22 mouse cellular contexts compared by ENCODE assay signal in genomic region chr7:123463569-123463968, GRCm38 (mm10). TPM values are rescaled to one million over a fixed set of nuclear protein-coding genes. Genes with fewer than 3 reads are reported as not detected.
A peak's percentile ranks its signal among the peaks of the same experiment; 100 is the strongest.
DNase-seq lines count a peak whose midpoint lies in the region; ATAC-seq and TF ChIP-seq lines count a peak whose summit lies in the region.
"Had no signal": no experiment of that assay in that cellular context is flagged by ENCODE, and none has a peak within 500 bp of the region (broad histone marks: within the 10 kb centered on the region; RNA-seq: fewer than 3 reads in every experiment).

No protein-coding gene starts in this region.

- H3K79me2 ChIP-seq in heart, adult 2 months (replicated peaks; ENCODE audit: control insufficient read depth, insufficient read depth, low read length): no peaks in the 10 kb centered on the region

- no peak overlapping the region for H3K4me2 ChIP-seq in forebrain, embryonic 14.5 days (ENCODE audit: low read length)
- H3K4me2 ChIP-seq in heart, embryonic 12.5 days: 0 out of 2 replicates have a peak overlapping the region, but pooled peaks have one; percentile 10
- peak overlapping the region; percentile 64 for H3K4me2 ChIP-seq in liver, postnatal 0 days (ENCODE audit: low read depth, low read length)
- H3K4me2 ChIP-seq in lung, postnatal 0 days (replicated peaks; ENCODE audit: low read depth, low read length): no peak overlapping the region
- H3K4me2 ChIP-seq: embryonic facial prominence, embryonic 15.5 days; hindbrain, embryonic 15.5 days had no signal

- no peak for ATAC-seq in forebrain, embryonic 14.5 days
- ATAC-seq in heart, embryonic 12.5 days (ENCODE audit: insufficient number of reproducible peaks, low FRiP score): no peak
- ATAC-seq in liver, postnatal 0 days: no peak
- ATAC-seq in lung, postnatal 0 days: no peak
- ATAC-seq: forebrain, embryonic 16.5 days had no signal

- H3K4me1 ChIP-seq in forebrain, embryonic 10.5 days: 0 out of 2 replicates have a peak, but pooled peaks cover 5% of the 10 kb centered on the region
- H3K4me1 ChIP-seq in forebrain, embryonic 14.5 days (ENCODE audit: control insufficient read depth, insufficient read depth, low read length): no peaks in the 10 kb centered on the region
- H3K4me1 ChIP-seq in heart, embryonic 12.5 days (replicated peaks): peaks cover 24% of the 10 kb centered on the region
- peaks cover 1% of the 10 kb centered on the region; the same call in 1 of the 2 replicates for H3K4me1 ChIP-seq in heart, adult 2 months (ENCODE audit: control insufficient read depth, insufficient read depth, low read length)
- H3K4me1 ChIP-seq in liver, postnatal 0 days (ENCODE audit: insufficient read depth): peaks cover 23% of the 10 kb centered on the region
- no peaks in the 10 kb centered on the region for H3K4me1 ChIP-seq in lung, postnatal 0 days (ENCODE audit: insufficient read depth, low read depth, low read length)
- H3K4me1 ChIP-seq: embryonic facial prominence, embryonic 15.5 days; hindbrain, embryonic 15.5 days had no signal

- no peak overlapping the region for H3K4me3 ChIP-seq in forebrain, embryonic 10.5 days
- no peak overlapping the region for H3K4me3 ChIP-seq in forebrain, embryonic 14.5 days (ENCODE audit: low read depth, low read length)
- H3K4me3 ChIP-seq in heart, embryonic 12.5 days: 0 out of 2 replicates have a peak overlapping the region, but pooled peaks have one; percentile 4
- no peak overlapping the region for H3K4me3 ChIP-seq in heart, adult 2 months
- H3K4me3 ChIP-seq in liver, postnatal 0 days (ENCODE audit: low read depth, low read length): peak overlapping the region; percentile 43; the same call in 1 of the 2 replicates
- H3K4me3 ChIP-seq in lung, postnatal 0 days (ENCODE audit: low read depth, low read length): no peak overlapping the region
- H3K4me3 ChIP-seq: embryonic facial prominence, embryonic 15.5 days; erythroblast, embryonic 14.5 days; hindbrain, embryonic 15.5 days had no signal

- no peaks in the 10 kb centered on the region for H3K36me3 ChIP-seq in forebrain, embryonic 10.5 days (replicated peaks)
- no peaks in the 10 kb centered on the region for H3K36me3 ChIP-seq in forebrain, embryonic 14.5 days (ENCODE audit: control insufficient read depth, insufficient read depth, low read length)
- no peaks in the 10 kb centered on the region for H3K36me3 ChIP-seq in heart, embryonic 12.5 days
- H3K36me3 ChIP-seq in heart, adult 2 months (ENCODE audit: control insufficient read depth, insufficient read depth, low read length): no peaks in the 10 kb centered on the region
- peaks cover 2% of the 10 kb centered on the region; the same call in 1 of the 2 replicates for H3K36me3 ChIP-seq in liver, postnatal 0 days (replicated peaks; ENCODE audit: insufficient read depth, low read length)
- no peaks in the 10 kb centered on the region for H3K36me3 ChIP-seq in lung, postnatal 0 days (ENCODE audit: insufficient read depth, low read length)
- H3K36me3 ChIP-seq: embryonic facial prominence, embryonic 15.5 days; hindbrain, embryonic 15.5 days had no signal

- H3K9ac ChIP-seq in forebrain, embryonic 14.5 days (ENCODE audit: low read length): no peak overlapping the region
- no peak overlapping the region for H3K9ac ChIP-seq in heart, embryonic 12.5 days
- H3K9ac ChIP-seq in heart, adult 2 months (ENCODE audit: low read depth, low read length): no peak overlapping the region
- no peak overlapping the region; the same call in 1 of the 2 replicates for H3K9ac ChIP-seq in liver, postnatal 0 days (replicated peaks)
- no peak overlapping the region for H3K9ac ChIP-seq in lung, postnatal 0 days (replicated peaks; ENCODE audit: low read depth)
- H3K9ac ChIP-seq: embryonic facial prominence, embryonic 15.5 days; hindbrain, embryonic 15.5 days had no signal

- intact Hi-C loops in heart, adult 2 months (cut with DNase I): no loop called here

- no peak overlapping the region for H3K27ac ChIP-seq in forebrain, embryonic 10.5 days
- no peak overlapping the region for H3K27ac ChIP-seq in forebrain, embryonic 14.5 days (ENCODE audit: low read depth, low read length)
- no peak overlapping the region for H3K27ac ChIP-seq in heart, embryonic 12.5 days (ENCODE audit: poor library complexity, severe bottlenecking)
- no peak overlapping the region for H3K27ac ChIP-seq in heart, adult 2 months
- H3K27ac ChIP-seq in liver, postnatal 0 days (ENCODE audit: low read depth): peak overlapping the region; percentile 31; the same call in 1 of the 2 replicates
- no peak overlapping the region for H3K27ac ChIP-seq in lung, postnatal 0 days (ENCODE audit: low read length)
- H3K27ac ChIP-seq: embryonic facial prominence, embryonic 15.5 days; hindbrain, embryonic 15.5 days had no signal

- WGBS in forebrain, embryonic 10.5 days: 87% methylated on average over 4 of the region's 4 CpGs
- 84% methylated on average over 4 of the region's 4 CpGs for WGBS in forebrain, embryonic 14.5 days
- 74% methylated on average over 4 of the region's 4 CpGs for WGBS in heart, embryonic 12.5 days
- 75% methylated on average over 4 of the region's 4 CpGs for WGBS in heart, adult 2 months
- WGBS in liver, postnatal 0 days (ENCODE audit: insufficient replicate concordance): 64% methylated on average over 4 of the region's 4 CpGs
- 74% methylated on average over 4 of the region's 4 CpGs for WGBS in lung, postnatal 0 days

- TF ChIP-seq CTCF in heart, adult 2 months (IDR thresholded peaks at IDR 0.05): no peak
- TF ChIP-seq CTCF in liver, postnatal 0 days (IDR thresholded peaks at IDR 0.05; ENCODE audit: low read depth): no peak
- no peak for TF ChIP-seq CTCF in lung, postnatal 0 days (IDR thresholded peaks at IDR 0.05)

- TF ChIP-seq EP300 in heart, adult 2 months (IDR thresholded peaks at IDR 0.05; ENCODE audit: insufficient read depth, low read depth, low read length): no peak
- no peak for TF ChIP-seq EP300 in liver, postnatal 0 days (IDR thresholded peaks at IDR 0.05; ENCODE audit: low read depth)
- no peak for TF ChIP-seq EP300 in lung, postnatal 0 days (IDR thresholded peaks at IDR 0.05)

- H3K27me3 ChIP-seq in forebrain, embryonic 10.5 days (ENCODE audit: poor library complexity, severe bottlenecking): no peaks in the 10 kb centered on the region
- no peaks in the 10 kb centered on the region for H3K27me3 ChIP-seq in forebrain, embryonic 14.5 days (replicated peaks; ENCODE audit: control insufficient read depth, insufficient read depth, low read length)
- H3K27me3 ChIP-seq in heart, embryonic 12.5 days (replicated peaks): no peaks in the 10 kb centered on the region
- H3K27me3 ChIP-seq in heart, adult 2 months (ENCODE audit: control insufficient read depth, insufficient read depth, low read length): no peaks in the 10 kb centered on the region
- no peaks in the 10 kb centered on the region for H3K27me3 ChIP-seq in liver, postnatal 0 days (ENCODE audit: insufficient read depth, low read length)
- no peaks in the 10 kb centered on the region for H3K27me3 ChIP-seq in lung, postnatal 0 days (replicated peaks; ENCODE audit: insufficient read depth, low read length)
- H3K27me3 ChIP-seq: embryonic facial prominence, embryonic 15.5 days; hindbrain, embryonic 15.5 days had no signal

- no peaks in the 10 kb centered on the region for H3K9me3 ChIP-seq in forebrain, embryonic 10.5 days
- H3K9me3 ChIP-seq in forebrain, embryonic 14.5 days (replicated peaks; ENCODE audit: control insufficient read depth, low read length): no peaks in the 10 kb centered on the region
- no peaks in the 10 kb centered on the region for H3K9me3 ChIP-seq in heart, embryonic 12.5 days (replicated peaks)
- no peaks in the 10 kb centered on the region for H3K9me3 ChIP-seq in liver, postnatal 0 days (ENCODE audit: low read length)
- no peaks in the 10 kb centered on the region for H3K9me3 ChIP-seq in lung, postnatal 0 days (ENCODE audit: low read length)
- H3K9me3 ChIP-seq: embryonic facial prominence, embryonic 15.5 days; hindbrain, embryonic 15.5 days had no signal

- TF ChIP-seq POLR2A in heart, adult 2 months (IDR thresholded peaks at IDR 0.05; ENCODE audit: insufficient read depth, low read depth, low read length): no peak

- peak; percentile 5 for DNase-seq in forebrain, embryonic 10.5 days (ENCODE audit: extremely low spot score, low spot score)
- no peak for DNase-seq in forebrain, embryonic 14.5 days (ENCODE audit: low spot score)
- no peak for DNase-seq in heart, adult 2 months
- DNase-seq in testis, postnatal 10 days (ENCODE audit: low spot score): peak; percentile 35
- DNase-seq in testis, postnatal 14 days (ENCODE audit: low spot score): no peak
- DNase-seq in liver, postnatal 0 days: no peak
- no peak for DNase-seq in lung, postnatal 0 days (ENCODE audit: low spot score)
- DNase-seq: adrenal gland, postnatal 10 days; cerebellum, adult 2 months; embryo, embryonic 11 days; gastrocnemius, postnatal 14 days; heart, postnatal 10 days; kidney, adult 11 months had no signal

RNA-seq across cellular contexts. Expression of gene Aqp8, which starts 1.5 kb away (rescaled TPM):
- polyA plus RNA-seq in forebrain, embryonic 10.5 days (2016; fragmentation: Nextera tagmentation; extraction: Ambion mirVana): 0.32 and 0.78 TPM in 2 replicates
- not detected in 2 replicates for polyA plus RNA-seq in forebrain, embryonic 14.5 days (2014; fragmentation: Nextera tagmentation; extraction: Ambion mirVana)
- polyA plus RNA-seq in heart, embryonic 12.5 days (2016; fragmentation: Nextera tagmentation; extraction: Ambion mirVana): 2.0 and 2.1 TPM in 2 replicates
- total RNA-seq in heart, adult 2 months (2021): 1 to 10 TPM; 5.2 to 6.2 TPM
- polyA plus RNA-seq in heart, adult 2 months (2012; rRNA removed): 0.94 and 1.7 TPM in 2 replicates
- 24.6 and 29.3 TPM in 2 replicates for polyA plus RNA-seq in liver, postnatal 0 days (2015; fragmentation: Nextera tagmentation; extraction: Ambion mirVana)
- polyA plus RNA-seq in lung, postnatal 0 days (2015; fragmentation: Nextera tagmentation; extraction: Ambion mirVana): not detected in 2 replicates
- total RNA-seq: common myeloid progenitor, adult 5-6 weeks; gastrocnemius, postnatal 14 days had no signal
- polyA plus RNA-seq: embryonic facial prominence, embryonic 15.5 days; erythroblast, embryonic 14.5 days; forebrain, embryonic 16.5 days; frontal cortex, adult 2 months; hindbrain, embryonic 15.5 days had no signal

RNA-seq across cellular contexts. Expression of gene Zkscan2, which starts 36.7 kb away (rescaled TPM):
- 4.6 and 5.0 TPM in 2 replicates for polyA plus RNA-seq in forebrain, embryonic 10.5 days (2016; fragmentation: Nextera tagmentation; extraction: Ambion mirVana)
- polyA plus RNA-seq in forebrain, embryonic 14.5 days (2014; fragmentation: Nextera tagmentation; extraction: Ambion mirVana): 8.2 and 11.2 TPM in 2 replicates
- 2.4 and 3.2 TPM in 2 replicates for polyA plus RNA-seq in heart, embryonic 12.5 days (2016; fragmentation: Nextera tagmentation; extraction: Ambion mirVana)
- under 1 TPM; 0.21 to 0.25 TPM for total RNA-seq in heart, adult 2 months (2021)
- 0.12 and 0.21 TPM in 2 replicates for polyA plus RNA-seq in heart, adult 2 months (2012; rRNA removed)
- 0.05 TPM in 1 of 2 replicates, not detected in the other for polyA plus RNA-seq in liver, postnatal 0 days (2015; fragmentation: Nextera tagmentation; extraction: Ambion mirVana)
- polyA plus RNA-seq in lung, postnatal 0 days (2015; fragmentation: Nextera tagmentation; extraction: Ambion mirVana): 0.19 and 0.26 TPM in 2 replicates
- total RNA-seq: common myeloid progenitor, adult 5-6 weeks; MEL had no signal
- polyA plus RNA-seq: C2C12; erythroblast, embryonic 14.5 days had no signal

Comparison
In these comparisons a context has a peak if more than half of its experiments do, and no peak if none do; other contexts are left out.
1. DNase-seq: peak in forebrain, embryonic 10.5 days (single experiment) and testis, postnatal 10 days (single experiment); none in forebrain, embryonic 14.5 days (single experiment), heart, adult 2 months (0 of 2), testis, postnatal 14 days (single experiment), liver, postnatal 0 days (single experiment) and lung, postnatal 0 days (single experiment).
2. H3K4me3 ChIP-seq: peak in heart, embryonic 12.5 days (single experiment) and liver, postnatal 0 days (single experiment); none in forebrain, embryonic 10.5 days (single experiment), forebrain, embryonic 14.5 days (single experiment), heart, adult 2 months (single experiment) and lung, postnatal 0 days (single experiment).
3. H3K4me2 ChIP-seq: peak in heart, embryonic 12.5 days (single experiment) and liver, postnatal 0 days (single experiment); none in forebrain, embryonic 14.5 days (single experiment) and lung, postnatal 0 days (single experiment).